Mouse (Mus musculus): ENCODE data around the gene Slc25a39.

- TF ChIP-seq CTCF (IDR thresholded peaks at IDR 0.05; ENCODE audit: low read depth) (no peak), EP300 (optimal IDR thresholded peaks at IDR 0.05) (no peak)
Observed at GRCm38 (mm10) chr11:102453131-102453530, 45.4 kb upstream of the Slc25a39 start.
